Mouse (Mus musculus) right cerebral cortex, postnatal 25 days (tissue): ENCODE measurements around the gene Igfbp7.
A peak's percentile ranks its signal among the peaks of the same experiment; 100 is the strongest.

Source experiments
- DNase-seq: peaks from one replicate; pipeline ENCODE4 v3.0.0; 2022

Igfbp7 gene

DNA sequence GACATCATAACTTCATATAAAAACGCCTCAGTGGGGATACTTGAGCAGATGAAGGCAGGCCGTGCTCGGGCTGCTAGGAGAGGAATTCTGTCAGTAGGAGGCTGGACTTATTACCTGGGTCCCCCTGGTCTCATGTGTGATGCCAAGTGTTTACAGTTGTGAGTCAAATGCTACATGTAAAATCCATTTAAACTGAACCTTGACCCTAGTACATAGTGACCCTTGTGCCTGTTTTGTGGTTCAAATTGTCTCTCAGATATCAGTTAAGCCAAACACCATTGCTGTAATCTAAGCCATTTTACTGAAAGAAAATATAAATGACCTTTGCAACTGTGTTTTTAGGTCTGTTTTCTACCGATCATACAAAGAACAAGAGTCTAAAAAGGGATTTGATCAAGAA is 67.8 kb downstream of the Igfbp7 start:
- DNase-seq: no peak

DNA sequence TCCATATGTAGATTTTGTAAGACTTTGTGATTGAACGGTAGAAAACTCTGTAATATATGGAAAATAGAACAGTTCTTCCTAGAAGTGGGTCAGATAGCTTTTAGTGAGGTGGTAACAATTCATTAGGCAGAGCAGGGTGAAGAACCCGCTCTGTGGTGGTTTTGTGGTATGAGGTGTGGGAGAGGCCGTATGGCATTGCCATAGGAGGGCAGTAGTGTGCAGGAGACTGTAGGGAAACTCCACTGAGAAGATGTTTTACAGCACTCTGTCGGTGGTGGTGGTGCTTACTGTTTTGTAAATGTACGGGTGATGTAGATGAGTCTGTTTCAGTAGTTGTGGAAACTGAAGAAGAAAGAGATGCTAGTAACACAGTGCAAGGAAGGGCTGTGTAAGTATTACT is 77.7 kb downstream of the Igfbp7 start:
- no peak for DNase-seq

DNA sequence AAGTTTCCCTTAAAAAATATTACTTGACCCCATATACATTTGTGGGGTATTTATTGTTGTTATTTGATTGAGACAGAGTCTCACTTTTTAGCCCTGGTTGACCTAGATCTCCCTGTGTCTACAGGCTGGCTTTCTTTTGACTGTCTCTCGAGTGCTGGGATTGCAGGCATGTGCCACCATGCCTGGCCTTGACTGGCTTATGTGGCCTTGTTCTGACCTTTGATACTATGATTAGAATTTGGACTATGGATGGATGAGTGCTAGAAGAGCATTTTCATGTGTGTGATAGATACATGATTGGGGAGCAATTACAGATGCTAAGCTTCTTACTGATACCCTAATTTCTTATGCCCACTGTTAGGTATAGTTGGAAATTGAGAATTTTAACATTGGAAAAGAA is 82.9 kb downstream of the Igfbp7 start:
- DNase-seq: no peak

DNA sequence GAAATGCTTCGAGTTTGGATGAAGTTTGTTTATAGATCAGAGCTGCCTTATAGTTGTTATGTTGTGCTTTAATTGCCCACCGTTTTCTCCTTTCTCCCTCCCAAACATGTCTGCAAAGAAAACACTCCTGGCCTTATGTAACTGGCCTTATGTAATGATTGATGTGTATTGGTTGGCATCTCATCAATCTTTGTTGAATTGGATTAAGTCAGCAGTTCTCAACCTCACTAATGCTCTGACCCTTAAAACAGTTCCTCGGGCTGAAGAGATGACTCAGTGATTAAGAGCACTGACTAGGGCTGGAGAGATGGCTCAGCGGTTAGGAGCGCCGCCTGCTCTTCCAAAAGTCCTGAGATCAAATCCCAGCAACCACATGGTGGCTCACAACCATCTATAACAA is 92.9 kb downstream of the Igfbp7 start:
- no peak for DNase-seq

DNA sequence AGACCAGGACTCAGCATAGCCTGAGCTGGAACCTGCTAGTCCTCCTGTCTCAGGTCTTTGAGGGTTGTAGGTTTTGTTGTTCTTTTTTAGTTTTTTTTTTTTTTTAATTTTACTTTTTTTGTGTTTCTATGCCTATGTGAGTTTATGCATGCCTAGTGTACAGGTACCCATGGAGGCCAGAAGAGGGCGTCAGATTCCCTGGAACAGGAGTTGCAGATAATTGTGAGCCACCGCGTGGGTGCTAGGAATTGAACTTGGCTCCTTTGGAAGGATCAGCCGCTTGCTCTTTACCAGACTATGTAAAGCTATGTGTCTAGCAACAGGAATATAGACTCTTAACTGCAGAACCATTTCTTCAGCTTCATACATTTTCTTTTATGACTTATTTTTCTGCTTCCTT is 93.6 kb downstream of the Igfbp7 start:
- no peak for DNase-seq

DNA sequence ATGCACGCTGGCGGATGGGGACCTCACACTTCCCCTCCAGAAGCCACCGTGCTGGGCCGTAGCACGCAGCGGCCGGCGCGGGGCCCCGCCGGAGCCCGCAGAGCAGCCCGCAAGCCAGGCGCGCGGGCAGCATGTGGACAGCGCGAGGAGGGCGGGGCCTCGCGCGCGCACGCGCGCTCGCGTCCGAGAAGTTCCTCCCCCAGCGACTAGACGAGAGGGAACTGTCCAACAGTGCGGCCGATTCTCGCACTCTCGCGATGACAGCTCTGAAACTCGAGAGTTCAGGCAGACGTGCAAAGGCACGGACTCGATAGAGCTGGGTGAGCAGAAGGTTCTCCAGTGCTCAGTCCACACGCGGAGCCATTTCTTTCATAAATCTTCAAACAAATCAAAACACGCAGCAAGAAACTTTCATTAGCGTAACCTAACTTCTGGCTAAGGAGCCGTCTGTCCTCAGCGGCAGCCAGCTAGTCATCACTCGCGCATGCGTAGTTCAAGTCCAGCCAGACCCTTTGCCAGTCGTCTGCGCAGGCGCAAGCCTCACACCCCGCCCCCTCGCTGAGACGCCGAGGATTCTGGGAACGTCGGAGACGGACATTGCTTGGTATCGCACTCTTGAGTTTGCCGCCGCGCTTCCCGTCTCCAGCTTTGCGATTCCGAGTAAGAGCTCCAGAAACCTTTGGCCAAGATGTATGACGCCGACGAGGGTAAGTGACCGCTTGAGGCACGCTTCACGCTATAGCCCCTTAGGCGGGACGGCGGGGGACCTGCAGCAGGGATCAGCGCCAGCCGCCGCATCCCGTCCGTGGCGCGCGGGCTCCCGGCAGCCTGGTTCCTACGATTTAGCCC is 97.7 kb downstream of the Igfbp7 start, which contains the start of the genes Noa1 and Polr2b:
Gene Noa1, minus strand, starts transcription at position 161 of the 849 bp plus-strand sequence.
Gene Polr2b, plus strand, starts transcription at position 224 of the 849 bp plus-strand sequence.
- DNase-seq: peak; percentile 98

DNA sequence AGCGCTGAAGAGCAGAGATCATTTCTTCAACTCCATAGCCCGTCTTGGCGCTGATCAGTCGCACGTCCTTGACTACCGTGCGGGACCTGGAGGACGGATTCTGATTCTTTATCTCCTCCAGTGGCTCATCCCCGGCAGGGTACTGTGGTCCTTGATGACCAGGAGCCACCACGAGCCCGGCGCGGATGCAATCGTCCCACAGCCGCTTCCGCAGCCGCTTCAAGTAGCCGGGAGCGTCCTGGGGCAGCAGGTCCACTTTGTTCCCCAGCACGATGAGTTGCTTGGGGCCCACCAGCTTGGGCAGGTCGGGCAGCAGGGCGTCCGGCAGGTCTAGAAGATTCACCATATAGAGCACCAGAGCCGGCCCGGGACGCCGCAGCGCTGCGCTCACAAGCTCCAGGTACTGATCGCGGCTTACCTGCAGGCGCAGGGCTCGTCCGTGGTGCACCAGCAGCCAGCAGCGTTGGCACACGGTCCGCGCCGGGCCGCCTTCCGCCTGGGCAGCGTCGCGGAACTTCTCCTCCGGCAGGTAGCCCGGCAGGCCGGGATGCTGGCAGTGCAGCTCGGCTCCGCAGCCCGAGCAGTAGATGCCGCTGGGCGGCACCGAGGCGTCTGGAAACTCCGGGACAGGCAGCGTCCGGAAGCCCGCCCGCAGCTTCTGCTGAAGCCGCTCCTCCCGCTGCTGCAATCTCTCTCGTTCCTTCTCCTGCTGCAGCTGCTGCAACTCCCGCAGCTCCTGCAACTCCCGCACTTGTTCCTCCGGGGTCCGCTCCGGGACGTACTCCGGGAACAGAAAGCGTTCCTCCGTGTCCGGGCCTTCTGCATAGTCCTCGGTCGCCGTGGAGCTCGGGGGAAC is 98.6 kb downstream of the Igfbp7 start:
- no peak for DNase-seq

DNA sequence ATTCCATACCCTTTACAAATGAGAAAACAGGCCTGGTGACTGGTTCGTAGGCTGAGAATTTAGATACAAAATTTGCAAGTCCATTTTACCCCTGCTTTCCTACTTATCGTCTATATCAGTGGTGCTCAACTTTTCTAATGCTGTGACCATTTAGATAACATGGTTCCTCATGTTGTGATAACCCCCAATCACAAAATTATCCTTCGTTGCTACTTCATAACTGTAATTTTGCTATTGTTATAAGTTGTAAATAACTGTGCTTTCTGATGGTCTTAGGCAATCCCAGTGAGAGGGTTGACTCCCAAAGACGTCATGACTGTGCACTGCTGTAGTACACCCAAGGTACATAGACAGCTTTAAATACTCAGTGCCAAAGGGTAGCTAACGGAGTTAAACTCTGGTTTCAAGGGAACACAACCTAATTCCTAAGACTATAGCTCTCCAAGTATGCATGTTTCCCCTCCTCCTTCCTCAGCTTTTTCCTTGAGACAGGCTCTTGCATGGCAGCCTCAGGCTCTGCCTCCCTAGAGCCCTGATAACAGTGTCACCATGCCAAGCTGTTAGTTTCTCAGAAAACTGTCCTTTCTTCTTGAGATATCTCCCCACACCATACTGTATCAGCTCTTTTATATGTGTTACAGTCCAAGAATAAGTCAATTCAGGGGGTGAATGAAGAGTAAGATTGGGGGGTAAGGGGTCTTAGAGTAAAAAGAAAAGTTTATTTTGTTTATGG is 99.9 kb downstream of the Igfbp7 start:
- DNase-seq: no peak

DNA sequence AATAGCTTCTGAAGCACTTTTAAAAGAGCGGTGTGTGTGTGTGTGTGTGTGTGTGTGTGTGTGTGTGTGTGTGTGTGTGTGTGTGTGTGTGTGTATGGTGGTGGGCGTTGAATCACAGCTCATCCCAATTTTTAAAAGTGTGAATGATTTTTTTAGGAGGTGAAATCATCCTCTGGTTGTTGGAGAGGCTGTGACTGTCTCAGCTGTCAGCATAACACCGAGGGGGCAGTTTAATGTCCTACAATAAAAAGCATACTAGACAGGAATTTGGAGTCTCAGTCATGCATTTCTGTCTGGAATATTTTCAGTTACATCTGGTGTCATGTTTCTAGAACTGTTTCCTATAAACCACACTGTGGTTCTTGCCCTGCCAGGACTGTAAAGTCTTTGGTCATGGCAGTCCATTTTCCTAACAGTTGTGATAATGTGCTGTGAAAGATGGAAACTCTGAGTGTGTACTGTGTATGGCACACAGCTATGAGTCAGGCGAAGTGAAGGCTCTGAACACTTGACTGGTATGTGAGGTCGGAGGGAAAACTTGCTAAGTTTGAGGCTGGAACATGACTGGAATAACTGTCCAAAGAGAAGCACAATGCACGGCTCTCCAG is 106.4 kb downstream of the Igfbp7 start:
- no peak for DNase-seq

DNA sequence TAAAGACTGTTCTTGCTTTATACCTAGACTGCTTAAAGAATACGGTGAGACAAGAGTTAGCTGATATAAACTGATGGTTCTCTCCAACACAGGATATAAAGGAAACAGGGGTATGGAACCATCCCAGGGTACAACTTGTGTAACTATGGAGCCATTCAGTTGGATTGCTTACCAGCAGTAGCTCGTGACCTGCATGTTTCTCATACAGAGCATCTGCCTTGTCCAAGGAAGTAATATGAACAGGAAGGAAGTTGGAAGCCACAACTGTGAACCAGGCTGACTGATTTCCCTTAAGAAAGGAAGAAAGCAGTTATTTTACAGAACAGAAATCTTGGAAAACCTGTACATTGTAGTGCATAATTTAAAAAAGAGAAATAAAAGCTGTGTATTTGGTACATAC is 108.4 kb downstream of the Igfbp7 start:
- DNase-seq: no peak
